Mouse (Mus musculus) stomach, embryonic 16.5 days (tissue): ENCODE measurements around the gene Fgd6. TPM values are rescaled to one million over a fixed set of nuclear protein-coding genes. Genes with fewer than 3 reads are reported as not detected.

Source experiments
- ATAC-seq: fragments of 200-750 bp; cut with Nextera tagmentation; 2 replicates; pipeline ENCODE4 v1.8.0; 2017; ENCODE audit warnings: moderate number of reproducible peaks, moderate TSS enrichment; ENCODE audit not compliant: insufficient read depth, low FRiP score
- H3K27ac ChIP-seq: fragments of 300-500 bp; sonication (generic); 2 replicates; pipeline ENCODE4 v1.5.1; 2014; ENCODE audit warnings: low read length
- H3K27me3 ChIP-seq: fragments of 300-500 bp; sonication (generic); 2 replicates; pipeline ENCODE4 v1.6.1; 2014; ENCODE audit warnings: low read length, control low read depth, mixed read lengths; ENCODE audit not compliant: control insufficient read depth, insufficient read depth
- H3K36me3 ChIP-seq: fragments of 300-500 bp; sonication (generic); 2 replicates; pipeline ENCODE4 v1.6.1; 2014; ENCODE audit warnings: low read length; ENCODE audit not compliant: control insufficient read depth, insufficient read depth
- H3K4me1 ChIP-seq: fragments of 300-500 bp; sonication (generic); 2 replicates; pipeline ENCODE4 v1.6.1; 2014; ENCODE audit warnings: low read length, control low read depth, mixed read lengths; ENCODE audit not compliant: control insufficient read depth, insufficient read depth
- H3K4me2 ChIP-seq: fragments of 300-500 bp; sonication (generic); 2 replicates; pipeline ENCODE4 v1.6.1; 2014; ENCODE audit warnings: low read depth, low read length, mixed read lengths
- H3K4me3 ChIP-seq: fragments of 300-500 bp; sonication (generic); replicated peaks from 2 replicates; pipeline ENCODE4 v1.5.1; 2014; ENCODE audit warnings: mild to moderate bottlenecking, low read length
- H3K9ac ChIP-seq: fragments of 300-500 bp; sonication (generic); 2 replicates; pipeline ENCODE4 v1.6.1; 2014; ENCODE audit warnings: low read length
- H3K9me3 ChIP-seq: fragments of 300-500 bp; sonication (generic); replicated peaks from 2 replicates; pipeline ENCODE4 v1.6.1; 2016; ENCODE audit warnings: low read length, control low read depth; ENCODE audit not compliant: control insufficient read depth
- WGBS: fragments of 180-500 bp; shearing (Covaris S2); extraction: QIAGEN DNeasy Blood & Tissue Kit; methylation state at CpG from one replicate; pipeline ENCODE4 v1.1.7; 2014; 5-methylcytosine and 5-hydroxymethylcytosine counted together
- polyA plus RNA-seq: library from polyadenylated mRNA; unstranded; fragments of >200 nt; fragmentation: Nextera tagmentation; extraction: Ambion mirVana; gene quantifications from 2 replicates; pipeline ENCODE4 v1.2.1, GENCODE M21; 2015

Fgd6 gene
- polyA plus RNA-seq, 1 experiment from 2014 or later: 3.7 TPM

DNA sequence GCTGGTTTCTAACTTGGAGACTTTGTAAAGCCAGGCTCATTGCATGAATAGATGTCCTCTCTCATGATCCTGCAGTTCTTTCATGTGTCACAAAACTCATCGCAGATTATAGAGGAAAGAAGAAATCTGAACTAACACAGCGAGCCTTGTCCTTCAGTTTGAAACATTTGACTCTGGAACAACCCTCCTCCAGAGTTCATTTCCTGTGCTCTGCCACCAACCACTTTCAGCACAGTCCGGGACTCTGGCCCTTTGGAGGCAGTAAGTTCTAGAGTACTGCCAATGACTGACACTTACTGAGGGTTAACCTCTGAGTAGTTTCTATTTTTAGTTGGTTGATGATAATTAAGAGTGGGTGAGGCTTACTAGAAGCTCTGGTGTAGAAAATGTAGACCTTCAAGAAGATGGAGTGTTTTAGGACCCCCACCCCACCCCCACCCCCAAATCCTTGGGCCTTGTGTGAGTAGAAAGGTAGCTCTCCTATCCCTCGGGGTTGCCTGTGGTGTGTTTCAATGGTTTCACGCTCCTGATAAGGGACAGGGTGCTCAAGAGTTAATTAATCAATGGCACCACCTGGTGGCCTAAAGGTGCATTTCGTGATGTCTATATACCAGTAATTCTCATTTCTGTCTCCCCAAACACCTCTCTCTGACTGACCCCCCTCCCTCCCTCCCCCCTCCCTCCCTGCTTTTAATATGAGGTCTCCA lies 80.2 kb downstream of the Fgd6 start:
- 25% methylated on average over 6 of the region's 6 CpGs for WGBS
- H3K4me2 ChIP-seq: peak overlapping the region; percentile 14; the same call in 1 of the 2 replicates

DNA sequence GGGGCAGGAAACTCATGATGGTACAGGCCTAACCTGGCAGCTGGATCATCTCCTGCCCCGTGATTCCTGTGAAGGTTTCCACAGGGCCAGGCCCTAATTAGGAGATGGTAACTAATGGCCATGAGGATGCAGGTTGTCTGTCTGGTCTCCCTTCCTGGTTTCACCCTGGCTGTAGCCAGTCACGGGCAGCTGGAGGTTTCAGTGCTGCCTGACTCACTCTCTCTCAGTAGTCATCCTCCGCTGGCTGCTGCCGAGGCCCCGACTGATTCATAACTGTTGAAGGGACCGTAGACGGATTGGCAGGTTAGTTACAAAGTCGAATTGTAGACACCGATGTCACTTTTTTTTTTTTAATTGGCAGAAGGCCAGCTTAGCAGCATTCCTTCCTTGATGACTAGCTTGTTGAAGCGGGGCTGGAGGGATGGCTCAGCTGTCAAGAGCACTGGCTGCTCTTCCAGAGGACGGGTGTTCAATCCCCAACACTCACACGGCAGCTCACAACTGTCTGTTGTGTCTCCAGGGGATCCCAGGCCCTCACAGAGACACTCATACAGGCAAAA lies 81.1 kb downstream of the Fgd6 start:
- no peak; the same call in 1 of the 2 replicates for ATAC-seq
- no peak overlapping the region for H3K27ac ChIP-seq
- H3K9me3 ChIP-seq: no peaks in the 10 kb centered on the region
- H3K4me2 ChIP-seq: no peak overlapping the region
- H3K9ac ChIP-seq: no peak overlapping the region
- H3K4me3 ChIP-seq: no peak overlapping the region
- peaks cover 5% of the 10 kb centered on the region for H3K4me1 ChIP-seq
- 64% methylated on average over 12 of the region's 12 CpGs for WGBS
- no peaks in the 10 kb centered on the region for H3K27me3 ChIP-seq
- H3K36me3 ChIP-seq: no peaks in the 10 kb centered on the region

More for the DNA sequence above, 80.2 kb downstream of the Fgd6 start:
- ATAC-seq: peak; percentile 78; the same call in 1 of the 2 replicates
- H3K4me3 ChIP-seq: no peak overlapping the region
- no peaks in the 10 kb centered on the region for H3K9me3 ChIP-seq
- 0 out of 2 replicates have a peak overlapping the region, but pooled peaks have one; percentile 39 for H3K27ac ChIP-seq
- H3K36me3 ChIP-seq: no peaks in the 10 kb centered on the region
- peak overlapping the region; percentile 23; the same call in 1 of the 2 replicates for H3K9ac ChIP-seq
- peaks cover 5% of the 10 kb centered on the region for H3K4me1 ChIP-seq
- no peaks in the 10 kb centered on the region for H3K27me3 ChIP-seq

DNA sequence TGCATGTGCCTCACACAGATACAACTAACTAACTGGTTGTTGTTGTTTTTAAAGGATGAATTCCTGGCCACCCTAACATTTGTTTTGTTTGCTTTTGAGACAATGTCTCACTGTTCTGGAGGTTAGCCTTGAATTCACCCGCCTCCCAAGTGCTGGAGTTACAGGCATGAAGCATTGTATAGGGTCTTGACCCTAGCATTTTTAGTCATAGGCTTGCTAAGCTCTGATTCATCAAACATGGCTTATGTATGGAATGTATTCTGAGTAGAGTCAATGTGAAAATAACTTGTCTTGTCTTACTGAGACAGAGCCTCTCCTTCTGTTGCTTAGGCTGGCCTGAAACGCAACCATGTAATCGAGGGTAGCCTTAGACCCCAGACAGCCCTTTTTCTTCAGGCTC lies 82.1 kb downstream of the Fgd6 start:
- Histone ChIP-seq H3K9me3 (no peaks in the 10 kb centered on the region), H3K36me3 (no peaks in the 10 kb centered on the region), H3K27ac (no peak overlapping the region), H3K4me3 (no peak overlapping the region), H3K27me3 (no peaks in the 10 kb centered on the region), H3K9ac (no peak overlapping the region), H3K4me1 (peaks cover 5% of the 10 kb centered on the region), H3K4me2 (no peak overlapping the region)
- ATAC-seq: no peak
- 81% methylated on average over 3 of the region's 3 CpGs for WGBS

DNA sequence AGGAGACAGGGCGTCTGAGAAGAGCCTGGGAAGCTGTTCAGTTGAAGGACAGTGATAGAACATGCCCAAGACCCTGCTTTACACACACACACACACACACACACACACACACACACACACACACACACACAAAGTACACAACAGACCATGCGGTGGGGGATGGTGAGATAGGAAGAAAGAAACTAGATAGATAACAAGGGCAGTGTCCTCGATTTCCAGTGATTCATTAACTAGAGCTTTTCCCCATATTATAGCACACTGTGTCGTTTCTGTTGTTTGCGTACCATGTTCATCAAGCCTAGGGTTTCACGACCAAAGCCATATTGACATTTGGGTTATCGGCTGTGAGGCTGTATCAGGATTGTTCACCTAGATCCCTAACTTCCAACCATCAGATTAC lies 83.2 kb downstream of the Fgd6 start:
- H3K27ac ChIP-seq: no peak overlapping the region
- H3K27me3 ChIP-seq: no peaks in the 10 kb centered on the region
- peaks cover 5% of the 10 kb centered on the region for H3K4me1 ChIP-seq
- H3K4me2 ChIP-seq: no peak overlapping the region
- H3K9me3 ChIP-seq: no peaks in the 10 kb centered on the region
- no peak for ATAC-seq
- 72% methylated on average over 7 of the region's 7 CpGs for WGBS
- no peak overlapping the region for H3K9ac ChIP-seq
- H3K36me3 ChIP-seq: no peaks in the 10 kb centered on the region
- H3K4me3 ChIP-seq: no peak overlapping the region

DNA sequence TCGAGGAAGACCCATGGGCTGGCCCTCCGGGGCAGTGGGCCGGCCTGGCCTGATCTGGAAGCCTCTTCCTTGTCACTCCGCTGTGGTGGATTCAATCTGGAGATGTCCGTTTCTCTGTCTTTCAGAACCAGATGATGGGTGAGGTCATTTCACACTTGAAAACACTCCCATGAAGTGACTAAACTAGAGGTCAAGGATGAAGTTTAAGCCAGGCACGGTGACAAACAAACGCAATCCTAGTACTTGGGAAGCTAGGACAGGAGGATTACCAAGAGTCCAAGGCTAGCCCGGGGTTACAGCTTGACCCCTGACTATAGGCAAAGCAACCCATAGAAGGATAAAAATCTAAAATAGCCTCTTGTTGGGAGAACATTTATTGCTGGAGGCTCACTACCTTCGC lies 84.9 kb downstream of the Fgd6 start:
- Histone ChIP-seq H3K9ac (no peak overlapping the region), H3K27ac (no peak overlapping the region), H3K4me3 (no peak overlapping the region), H3K27me3 (no peaks in the 10 kb centered on the region), H3K4me1 (peaks cover 5% of the 10 kb centered on the region), H3K4me2 (no peak overlapping the region), H3K9me3 (no peaks in the 10 kb centered on the region), H3K36me3 (no peaks in the 10 kb centered on the region)
- no peak for ATAC-seq
- 87% methylated on average over 9 of the region's 9 CpGs for WGBS

DNA sequence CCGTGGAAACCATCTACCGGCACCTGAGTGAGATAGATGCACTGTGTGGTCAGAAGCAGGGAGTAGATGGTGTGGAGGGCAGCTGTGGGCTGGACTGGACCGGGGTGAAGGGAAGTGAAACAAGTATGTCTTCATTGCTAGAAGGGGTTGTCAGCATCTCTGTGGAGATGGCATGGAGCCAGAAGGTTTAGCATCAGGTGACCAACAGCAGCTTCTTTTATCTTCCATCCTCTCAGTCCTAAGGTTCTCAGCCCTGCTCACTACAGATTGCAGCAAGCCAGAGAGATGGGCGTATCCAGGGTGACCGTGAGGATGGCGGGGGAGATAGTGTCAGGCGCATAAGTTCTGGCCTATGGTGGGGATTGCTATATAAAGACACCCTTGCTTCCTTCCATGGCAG lies 86.8 kb downstream of the Fgd6 start:
- WGBS: 92% methylated on average over 7 of the region's 7 CpGs
- no peak overlapping the region for H3K27ac ChIP-seq
- H3K27me3 ChIP-seq: no peaks in the 10 kb centered on the region
- H3K4me2 ChIP-seq: no peak overlapping the region
- no peaks in the 10 kb centered on the region for H3K36me3 ChIP-seq
- no peak overlapping the region for H3K4me3 ChIP-seq
- H3K4me1 ChIP-seq: no peaks in the 10 kb centered on the region
- H3K9ac ChIP-seq: no peak overlapping the region
- ATAC-seq: no peak
- no peaks in the 10 kb centered on the region for H3K9me3 ChIP-seq

DNA sequence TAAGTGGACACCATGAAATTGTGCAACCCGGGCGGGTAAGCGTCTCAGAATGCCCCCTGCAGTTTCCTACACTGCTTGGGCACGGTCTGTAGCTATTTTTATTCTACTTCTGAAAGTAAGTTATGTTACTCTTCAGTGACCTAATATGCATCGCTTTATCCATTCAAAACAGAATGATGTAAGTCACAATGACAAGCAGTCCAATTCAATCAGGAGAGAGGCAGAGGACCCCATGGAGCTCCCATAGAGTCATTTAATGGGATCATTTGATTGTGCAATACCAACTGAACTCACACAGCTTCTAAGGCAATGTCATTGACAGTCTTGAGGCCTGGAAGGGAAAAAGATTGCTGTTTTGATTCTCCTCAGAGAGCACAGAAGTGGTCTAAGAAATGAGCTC lies 87.8 kb downstream of the Fgd6 start:
- Histone ChIP-seq H3K4me1 (peaks cover 5% of the 10 kb centered on the region), H3K9ac (no peak overlapping the region), H3K4me3 (no peak overlapping the region), H3K36me3 (no peaks in the 10 kb centered on the region), H3K27ac (no peak overlapping the region), H3K9me3 (no peaks in the 10 kb centered on the region), H3K4me2 (no peak overlapping the region), H3K27me3 (no peaks in the 10 kb centered on the region)
- ATAC-seq: no peak
- 93% methylated on average over 5 of the region's 5 CpGs for WGBS

DNA sequence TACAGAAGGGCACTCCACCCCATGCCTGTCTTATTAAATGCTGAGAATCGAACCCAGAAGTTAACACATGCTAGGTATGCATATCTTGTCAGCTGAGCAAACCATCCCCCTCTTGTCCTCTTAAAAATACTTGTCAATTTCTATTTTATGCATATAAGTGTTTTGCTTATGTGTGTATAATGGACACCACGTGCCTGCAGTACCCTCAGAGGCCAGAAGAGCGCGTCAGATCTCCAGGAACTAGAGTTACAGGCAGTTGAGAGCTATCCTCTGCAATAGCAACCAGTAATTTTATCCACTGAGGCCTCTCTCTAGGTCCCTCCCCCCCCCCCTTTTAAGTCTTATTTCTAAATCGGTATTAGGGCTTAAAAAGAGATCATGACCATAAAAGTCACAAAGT lies 88.6 kb downstream of the Fgd6 start:
- no peak overlapping the region for H3K4me2 ChIP-seq
- no peak overlapping the region for H3K9ac ChIP-seq
- no peaks in the 10 kb centered on the region for H3K36me3 ChIP-seq
- H3K27me3 ChIP-seq: no peaks in the 10 kb centered on the region
- H3K9me3 ChIP-seq: no peaks in the 10 kb centered on the region
- no peak overlapping the region for H3K27ac ChIP-seq
- H3K4me3 ChIP-seq: no peak overlapping the region
- no peak for ATAC-seq
- WGBS: 80% methylated on average over 5 of the region's 5 CpGs
- peaks cover 13% of the 10 kb centered on the region for H3K4me1 ChIP-seq

DNA sequence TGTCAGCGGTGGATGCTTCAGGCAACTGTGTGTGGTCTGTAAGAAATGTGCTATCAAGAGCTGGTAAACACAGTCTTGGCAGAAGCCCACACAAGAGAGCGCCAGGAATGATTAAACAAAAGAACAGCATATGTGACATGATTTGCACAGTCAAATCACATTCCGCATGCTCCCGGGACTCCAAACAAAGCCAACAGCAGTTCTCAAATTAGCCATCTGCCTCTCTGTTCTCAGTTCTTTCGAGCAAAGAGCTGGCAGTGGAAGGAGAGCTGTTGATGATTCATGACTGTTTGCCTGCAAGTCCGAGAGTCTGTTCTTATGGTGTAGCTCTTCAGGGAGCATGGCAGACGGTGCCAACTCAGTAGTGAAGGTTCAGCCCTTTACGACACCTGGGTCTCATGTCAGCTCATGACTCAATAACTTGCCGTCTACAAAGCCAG lies 93.9 kb downstream of the Fgd6 start:
- Histone ChIP-seq H3K4me3 (no peak overlapping the region), H3K27me3 (no peaks in the 10 kb centered on the region), H3K27ac (peak overlapping the region; percentile 81), H3K36me3 (no peaks in the 10 kb centered on the region), H3K9ac (no peak overlapping the region), H3K9me3 (no peaks in the 10 kb centered on the region), H3K4me2 (0 out of 2 replicates have a peak overlapping the region, but pooled peaks have one; percentile 0), H3K4me1 (peaks cover 18% of the 10 kb centered on the region)
- WGBS: 20% methylated on average over 9 of the region's 9 CpGs
- ATAC-seq: peak; percentile 85
